8 mouse cellular contexts compared by ENCODE assay signal in genomic region chr4:31642161-31642560, GRCm38 (mm10).
DNase-seq lines count a peak whose midpoint lies in the region; ATAC-seq and TF ChIP-seq lines count a peak whose summit lies in the region.

No protein-coding gene starts in this region.

- H3K27me3 ChIP-seq in heart, embryonic 10.5 days (ENCODE audit: insufficient read depth, poor library complexity, severe bottlenecking) = no peaks in the 10 kb centered on the region
- H3K27me3 ChIP-seq in embryonic facial prominence, embryonic 15.5 days = no peaks in the 10 kb centered on the region
- H3K27me3 ChIP-seq in heart, postnatal 0 days (ENCODE audit: control insufficient read depth, insufficient read depth, low read length) = no peaks in the 10 kb centered on the region
- H3K27me3 ChIP-seq in neural tube, embryonic 12.5 days (replicated peaks) = no peaks in the 10 kb centered on the region

- no peak overlapping the region for H3K9ac ChIP-seq in embryonic facial prominence, embryonic 15.5 days
- H3K9ac ChIP-seq in heart, postnatal 0 days (replicated peaks; ENCODE audit: low read depth, low read length) = no peak overlapping the region
- H3K9ac ChIP-seq in neural tube, embryonic 12.5 days = no peak overlapping the region

- peak; percentile 91 for DNase-seq in heart, adult 11 months
- no peak for DNase-seq in heart, embryonic 10.5 days (ENCODE audit: low spot score)
- peak; percentile 13 for DNase-seq in adrenal gland, postnatal 25 days
- DNase-seq in heart, postnatal 0 days (ENCODE audit: low spot score) = peak; percentile 50
- DNase-seq in left cerebral cortex, adult 11 months (ENCODE audit: low spot score) = peak; percentile 29
- no peak for DNase-seq in spleen, adult 18-20 months

- no peak for TF ChIP-seq EP300 in heart, postnatal 0 days (IDR thresholded peaks at IDR 0.05; ENCODE audit: low read depth)

- peak; percentile 42 for TF ChIP-seq CTCF in heart, postnatal 0 days (IDR thresholded peaks at IDR 0.05; ENCODE audit: low read depth)

- 64% methylated on average over 9 of the region's 9 CpGs for WGBS in heart, embryonic 10.5 days
- WGBS in embryonic facial prominence, embryonic 15.5 days = 28% methylated on average over 9 of the region's 9 CpGs
- 48% methylated on average over 9 of the region's 9 CpGs for WGBS in heart, postnatal 0 days
- WGBS in neural tube, embryonic 12.5 days = 56% methylated on average over 9 of the region's 9 CpGs

- no peaks in the 10 kb centered on the region; the same call in 1 of the 2 replicates for H3K4me1 ChIP-seq in heart, embryonic 10.5 days
- peaks cover 4% of the 10 kb centered on the region for H3K4me1 ChIP-seq in embryonic facial prominence, embryonic 15.5 days
- H3K4me1 ChIP-seq in heart, postnatal 0 days (ENCODE audit: control insufficient read depth, insufficient read depth) = no peaks in the 10 kb centered on the region
- no peaks in the 10 kb centered on the region for H3K4me1 ChIP-seq in neural tube, embryonic 12.5 days

- peak overlapping the region; percentile 21; the same call in 1 of the 2 replicates for H3K4me2 ChIP-seq in embryonic facial prominence, embryonic 15.5 days (replicated peaks)
- peak overlapping the region; percentile 10; the same call in 1 of the 2 replicates for H3K4me2 ChIP-seq in heart, postnatal 0 days (ENCODE audit: low read depth, low read length)
- H3K4me2 ChIP-seq in neural tube, embryonic 12.5 days (replicated peaks) = no peak overlapping the region

- H3K4me3 ChIP-seq in heart, embryonic 10.5 days = no peak overlapping the region
- H3K4me3 ChIP-seq in embryonic facial prominence, embryonic 15.5 days (replicated peaks) = no peak overlapping the region
- H3K4me3 ChIP-seq in heart, postnatal 0 days (ENCODE audit: low read depth, low read length) = no peak overlapping the region
- no peak overlapping the region for H3K4me3 ChIP-seq in neural tube, embryonic 12.5 days

- H3K9me3 ChIP-seq in heart, embryonic 10.5 days = no peaks in the 10 kb centered on the region
- no peaks in the 10 kb centered on the region for H3K9me3 ChIP-seq in embryonic facial prominence, embryonic 15.5 days (replicated peaks)
- no peaks in the 10 kb centered on the region for H3K9me3 ChIP-seq in heart, postnatal 0 days (replicated peaks; ENCODE audit: control insufficient read depth, low read length)
- H3K9me3 ChIP-seq in neural tube, embryonic 12.5 days = no peaks in the 10 kb centered on the region

- ATAC-seq in embryonic facial prominence, embryonic 15.5 days (ENCODE audit: insufficient number of reproducible peaks, low FRiP score, low TSS enrichment, low read depth) = peak; percentile 65; the same call in 1 of the 2 replicates
- ATAC-seq in heart, postnatal 0 days (ENCODE audit: insufficient read depth, low read depth) = peak; percentile 74
- peak; percentile 92 for ATAC-seq in neural tube, embryonic 12.5 days (ENCODE audit: low FRiP score, low read depth)

- H3K27ac ChIP-seq in heart, embryonic 10.5 days = no peak overlapping the region
- no peak overlapping the region for H3K27ac ChIP-seq in embryonic facial prominence, embryonic 15.5 days (replicated peaks)
- no peak overlapping the region; the same call in 1 of the 2 replicates for H3K27ac ChIP-seq in heart, postnatal 0 days (ENCODE audit: low read depth)
- H3K27ac ChIP-seq in neural tube, embryonic 12.5 days = no peak overlapping the region

- H3K36me3 ChIP-seq in heart, embryonic 10.5 days = no peaks in the 10 kb centered on the region
- H3K36me3 ChIP-seq in embryonic facial prominence, embryonic 15.5 days = no peaks in the 10 kb centered on the region
- no peaks in the 10 kb centered on the region for H3K36me3 ChIP-seq in heart, postnatal 0 days (replicated peaks; ENCODE audit: control insufficient read depth, insufficient read depth, low read length)
- no peaks in the 10 kb centered on the region for H3K36me3 ChIP-seq in neural tube, embryonic 12.5 days

Comparison
In these comparisons a context has a peak if more than half of its experiments do, and no peak if none do; other contexts are left out.
1. DNase-seq: peak in heart, adult 11 months (single experiment), adrenal gland, postnatal 25 days (single experiment), heart, postnatal 0 days (single experiment) and left cerebral cortex, adult 11 months (single experiment); none in heart, embryonic 10.5 days (single experiment) and spleen, adult 18-20 months (0 of 2).
2. Peak in every context shown above with its lines, with median percentiles within 50 percentile points of each other: ATAC-seq.